Mouse (Mus musculus): Measurements from ENCODE around the gene Cnp.
"Not testable (repeated sequence)": the region's sequence is repeated elsewhere in the genome, so short reads cannot be mapped to it uniquely, and the experiment has no call there.

Gene Cnp

DNA sequence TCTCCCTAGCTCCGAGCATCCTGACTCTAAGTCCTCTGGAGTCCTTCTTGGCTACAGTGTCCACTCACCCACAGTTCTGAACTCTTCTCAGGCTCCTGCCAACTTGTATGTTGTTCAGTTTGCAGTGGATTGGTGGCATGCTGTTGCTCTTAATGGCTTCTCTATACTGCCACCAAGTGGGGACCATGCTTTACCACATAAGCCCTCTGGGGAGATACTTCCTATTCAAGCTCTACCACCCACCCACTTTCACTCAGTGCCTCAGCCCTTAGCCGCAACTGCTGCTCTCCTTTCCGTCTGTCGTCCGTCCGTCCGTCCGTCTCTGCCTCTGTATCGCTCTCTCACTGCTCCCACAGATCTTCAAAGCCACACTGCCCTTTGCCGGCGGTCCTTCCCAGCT is 19.1 kb upstream of the Cnp start:
- peak; percentile 79 for DNase-seq (ENCODE audit: low read depth)

DNA sequence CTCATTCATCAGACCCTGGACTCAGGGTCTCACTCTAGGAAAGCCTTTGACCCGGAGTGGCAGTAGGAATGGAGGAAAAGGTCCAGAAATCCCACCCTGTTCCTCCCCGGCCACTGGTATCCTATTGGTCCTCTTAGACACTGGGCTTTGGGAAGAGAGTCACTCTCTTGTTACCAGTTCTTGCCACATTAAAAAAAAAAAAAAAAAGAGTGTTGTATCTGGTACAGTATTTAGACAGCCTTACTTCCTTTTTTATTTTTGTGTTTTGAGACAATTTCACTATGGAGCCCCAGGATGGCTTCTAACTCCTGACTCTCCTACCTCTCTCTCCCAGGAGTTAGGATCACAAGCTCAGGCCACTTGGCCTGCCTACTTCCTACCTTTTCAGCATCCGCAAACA is 17.1 kb upstream of the Cnp start:
- DNase-seq (ENCODE audit: low read depth): no peak

DNA sequence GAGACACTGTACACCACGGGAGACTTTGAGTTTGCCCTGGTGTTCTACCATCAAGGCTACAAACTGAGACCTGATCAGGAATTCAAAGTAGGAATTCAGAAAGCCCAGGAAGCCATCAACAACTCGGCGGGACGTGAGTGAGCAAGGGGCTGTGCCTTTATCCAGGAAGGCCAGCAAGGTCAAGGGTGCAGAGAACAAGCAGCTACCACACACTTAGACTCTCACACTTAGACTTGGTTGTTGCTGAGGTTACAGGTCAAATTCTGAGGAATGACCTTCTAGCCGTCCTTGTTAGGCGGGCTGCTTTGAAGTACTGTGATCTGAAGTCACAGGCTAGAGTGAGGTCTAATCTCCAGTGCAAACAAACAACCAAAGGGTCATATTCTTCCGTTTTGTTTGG is 15.2 kb upstream of the Cnp start:
- DNase-seq (ENCODE audit: low read depth): no peak

DNA sequence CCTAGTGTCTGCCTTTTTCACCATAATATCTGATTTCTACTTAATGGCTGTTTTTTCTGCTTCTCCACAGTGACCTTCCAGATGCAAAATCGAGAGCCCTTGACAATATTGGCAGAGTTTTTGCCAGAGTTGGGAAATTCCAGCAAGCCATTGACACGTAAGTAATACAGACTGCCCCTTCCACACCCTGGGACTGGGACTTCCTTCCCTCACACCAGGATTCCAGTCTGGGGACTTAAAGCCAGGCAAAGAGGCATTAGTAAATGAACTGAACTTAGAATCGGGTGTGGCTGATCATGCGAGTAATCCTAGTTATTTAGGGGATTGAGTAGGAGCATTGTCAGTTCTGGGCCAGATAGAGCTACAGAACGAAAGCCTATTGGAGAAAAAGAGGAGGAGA is 13.0 kb upstream of the Cnp start:
- DNase-seq (ENCODE audit: low read depth): no peak

DNA sequence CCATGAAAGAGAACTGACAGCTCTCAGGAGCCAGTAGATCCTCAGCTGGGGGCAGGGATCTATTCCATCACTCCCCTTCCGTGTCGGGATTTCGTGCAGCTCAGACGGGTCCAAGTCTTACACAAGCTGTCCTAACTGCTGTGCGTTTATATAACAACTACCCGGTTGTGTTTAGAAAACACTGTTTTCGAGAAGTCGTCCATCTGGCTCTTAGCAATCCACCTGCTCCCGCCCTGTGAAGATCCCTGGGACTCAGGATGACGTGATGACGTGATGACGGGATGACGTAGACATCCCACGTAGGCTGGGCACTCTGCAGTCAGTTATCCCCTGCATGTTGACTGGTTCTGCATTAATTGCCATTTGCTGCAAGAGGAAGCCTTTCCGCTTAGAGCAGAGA is 10.4 kb upstream of the Cnp start:
- no peak for DNase-seq (ENCODE audit: low read depth)

DNA sequence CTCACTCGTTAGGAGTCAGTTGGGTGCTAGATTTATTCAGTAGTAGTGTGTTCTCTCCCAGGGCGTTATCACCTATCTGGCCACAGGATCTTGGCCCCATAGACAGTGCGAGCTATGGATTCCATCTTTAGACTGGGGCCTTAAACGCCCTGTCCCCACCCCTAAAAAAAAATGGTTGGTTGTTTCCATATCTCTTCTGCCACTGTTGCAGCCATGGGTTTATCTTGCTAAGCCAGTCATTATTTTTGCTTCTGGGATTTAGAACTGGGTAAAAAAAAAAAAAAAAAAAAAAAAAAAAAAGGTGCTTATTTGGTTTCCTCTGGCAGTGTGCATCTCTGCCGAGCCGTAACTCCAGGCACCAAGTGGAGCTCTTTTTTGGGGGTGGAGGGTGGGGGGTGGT is 10.0 kb upstream of the Cnp start:
- DNase-seq (ENCODE audit: low read depth): no peak

DNA sequence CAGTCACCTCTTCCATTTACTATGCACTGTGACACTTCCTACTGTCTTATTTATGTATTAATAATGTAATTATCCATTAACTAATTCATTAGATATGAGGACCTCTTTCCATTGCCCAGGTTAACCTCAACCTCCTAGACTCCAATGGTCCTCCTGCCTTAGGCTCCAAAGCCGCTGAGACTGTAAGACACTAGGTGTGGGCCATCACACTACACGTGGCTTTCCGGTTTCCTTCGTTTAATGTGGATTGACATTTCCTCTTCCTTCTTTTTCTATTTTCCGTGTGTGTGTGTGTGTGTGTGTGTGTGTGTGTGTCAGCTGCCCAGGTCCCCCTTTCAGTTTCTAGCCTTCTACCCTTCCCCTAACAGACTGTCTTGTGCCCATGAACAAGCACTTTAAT is 7.5 kb upstream of the Cnp start:
- DNase-seq (ENCODE audit: low read depth): no peak

DNA sequence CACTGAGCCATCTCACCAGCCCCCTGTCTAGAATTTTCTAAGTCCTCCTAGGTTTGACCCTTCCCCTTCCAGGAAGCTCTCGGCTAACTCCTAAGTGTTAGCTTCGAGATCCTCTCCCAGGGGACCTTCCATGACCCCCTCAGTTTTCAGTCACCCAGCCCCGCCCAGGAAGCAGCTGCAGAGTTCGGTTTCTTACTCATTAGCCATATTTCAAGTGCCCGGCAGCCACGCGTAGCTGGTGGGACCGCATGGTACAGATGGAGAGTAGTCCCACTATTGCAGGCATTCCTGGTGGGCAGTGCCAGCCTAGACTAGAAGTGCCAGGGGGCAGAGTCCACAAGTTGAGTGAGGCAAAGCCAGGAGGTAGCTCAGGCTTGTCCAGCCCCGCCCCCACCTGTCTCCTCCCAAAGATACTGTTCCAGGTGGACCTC is 6.9 kb upstream of the Cnp start:
- no peak for DNase-seq (ENCODE audit: low read depth)

DNA sequence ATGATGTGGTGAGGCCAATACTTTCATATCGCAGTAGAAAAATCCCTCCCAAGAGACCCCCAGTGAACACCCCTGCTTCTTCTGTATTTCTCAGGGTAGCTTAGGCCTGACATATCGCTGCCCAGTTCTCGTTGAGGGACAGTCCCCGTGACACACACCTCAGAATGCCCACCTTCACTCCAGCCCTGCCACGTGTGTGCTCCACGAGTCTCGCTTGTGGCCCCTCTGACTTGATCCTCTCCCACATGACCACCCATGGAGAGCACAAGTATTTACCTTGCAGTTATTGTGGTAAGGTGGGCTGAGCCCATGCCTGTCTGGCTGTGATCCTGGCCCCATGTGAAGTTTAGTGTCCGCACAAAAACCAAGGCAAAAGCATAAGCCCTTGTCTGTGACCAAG is 6.0 kb upstream of the Cnp start:
- DNase-seq (ENCODE audit: low read depth): no peak

DNA sequence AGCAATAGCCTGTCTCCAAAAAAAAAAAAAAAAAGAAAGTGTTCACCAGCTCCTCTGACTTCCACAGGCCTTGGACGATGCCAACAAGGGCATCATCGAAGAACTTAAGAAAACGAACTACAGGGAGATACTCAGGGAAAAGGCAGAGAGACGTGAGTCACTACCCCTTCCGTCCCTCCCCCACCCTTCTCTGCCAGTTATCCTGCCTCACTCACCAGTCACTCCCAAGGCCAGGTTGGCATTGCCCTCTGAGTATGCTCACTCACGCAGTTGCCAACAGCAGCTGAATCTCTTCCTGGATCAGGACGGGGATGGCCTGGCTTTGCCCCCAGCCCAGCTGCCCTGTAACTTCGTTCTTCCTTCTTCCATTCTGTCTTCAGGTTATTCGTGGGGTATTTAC is 4.9 kb upstream of the Cnp start:
- no peak for DNase-seq (ENCODE audit: low read depth)

DNA sequence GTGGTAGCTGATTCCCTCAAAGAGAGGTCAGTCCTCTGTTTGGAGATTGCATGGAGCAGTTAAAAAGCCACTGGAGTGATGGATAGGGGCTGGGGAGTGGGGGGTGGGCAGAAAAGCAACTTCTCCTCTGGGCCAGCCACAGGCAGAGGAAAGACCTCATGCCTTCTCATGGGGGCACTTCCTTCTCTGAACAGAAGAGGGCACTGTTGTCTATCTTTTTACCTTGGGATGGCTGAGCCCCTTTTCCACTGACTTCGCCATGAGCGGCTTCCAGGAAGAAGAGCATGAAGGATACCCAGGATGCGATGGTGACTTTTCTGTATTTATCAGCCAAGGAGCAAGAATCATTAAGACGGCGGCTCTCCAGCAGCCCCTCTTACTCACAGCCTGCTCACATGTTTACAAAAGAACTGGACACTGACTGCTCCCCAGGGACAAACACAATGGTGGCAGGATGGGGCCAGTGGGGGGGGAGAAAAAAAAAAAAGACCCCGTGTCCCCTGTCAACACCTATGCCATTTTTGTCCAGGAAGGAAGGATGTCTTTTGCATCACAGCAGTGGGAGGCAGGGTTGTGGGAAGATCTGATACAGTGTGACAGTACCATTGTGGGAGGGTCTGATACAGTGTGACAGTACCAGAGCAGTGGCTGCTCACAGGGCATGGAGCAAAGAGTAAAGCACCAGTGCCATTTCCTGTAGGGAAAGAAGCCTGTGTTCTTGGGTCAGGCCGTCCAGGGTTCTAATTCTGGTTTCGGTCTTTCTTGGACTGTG is 4.1 kb upstream of the Cnp start:
- peak; percentile 66 for DNase-seq (ENCODE audit: low read depth)

DNA sequence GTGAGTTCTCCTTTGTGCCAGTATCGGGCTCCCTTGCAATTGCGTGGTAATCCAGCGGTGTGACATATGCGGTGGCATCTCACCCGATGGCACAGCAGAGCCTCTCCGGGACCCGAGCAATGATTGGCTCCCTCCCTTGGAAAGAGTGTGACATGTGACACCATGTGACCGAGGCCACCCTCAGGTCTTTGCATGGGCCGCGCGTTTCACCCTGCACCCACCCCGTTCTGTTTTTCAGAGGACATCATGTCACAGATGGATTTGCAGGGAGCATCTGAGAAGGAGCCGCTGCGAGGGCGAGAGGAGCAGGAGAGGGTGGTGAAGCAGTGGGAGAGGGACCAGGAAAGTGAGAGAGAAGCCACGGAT is 3.5 kb upstream of the Cnp start:
- no peak for DNase-seq (ENCODE audit: low read depth)

DNA sequence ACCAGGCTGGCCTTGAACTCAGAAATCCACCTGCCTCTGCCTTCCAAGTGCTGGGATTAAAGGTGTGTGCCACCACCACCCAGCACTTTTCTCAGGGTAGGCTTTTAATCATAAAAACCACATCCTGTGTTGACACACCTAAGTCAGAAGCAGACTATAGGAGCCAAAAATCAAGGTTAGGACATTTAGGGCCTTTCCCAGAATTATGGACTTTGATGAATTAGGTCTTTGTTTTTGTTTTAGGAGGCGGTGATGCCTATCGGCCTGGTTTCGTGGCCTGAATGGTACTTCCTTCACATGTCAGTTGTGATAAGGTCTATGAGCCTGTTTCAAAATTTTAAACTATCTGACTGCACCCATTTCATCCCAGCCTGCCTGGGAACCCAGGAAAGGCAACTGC is 516 bp upstream of the Cnp start:
- no peak for DNase-seq (ENCODE audit: low read depth)

DNA sequence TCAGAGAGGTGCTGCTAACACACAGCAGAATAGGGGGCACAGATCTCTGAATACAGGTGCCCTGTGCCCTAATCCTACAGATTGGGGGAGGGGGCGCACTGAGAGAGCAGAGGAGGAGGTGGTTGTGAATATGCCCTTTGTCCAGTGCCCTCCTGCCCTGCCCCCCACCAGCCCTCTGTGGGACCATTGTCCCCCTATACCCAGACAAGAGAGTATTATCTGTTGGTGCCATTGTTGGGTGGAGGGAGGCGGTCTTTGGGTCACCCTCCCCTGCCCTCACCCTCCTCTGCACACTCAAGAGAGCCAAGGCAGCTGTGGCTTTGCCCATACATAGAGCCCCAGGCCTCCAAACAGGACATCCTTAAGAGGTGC is 766 bp downstream of the Cnp start:
- DNase-seq (ENCODE audit: low read depth): no peak

DNA sequence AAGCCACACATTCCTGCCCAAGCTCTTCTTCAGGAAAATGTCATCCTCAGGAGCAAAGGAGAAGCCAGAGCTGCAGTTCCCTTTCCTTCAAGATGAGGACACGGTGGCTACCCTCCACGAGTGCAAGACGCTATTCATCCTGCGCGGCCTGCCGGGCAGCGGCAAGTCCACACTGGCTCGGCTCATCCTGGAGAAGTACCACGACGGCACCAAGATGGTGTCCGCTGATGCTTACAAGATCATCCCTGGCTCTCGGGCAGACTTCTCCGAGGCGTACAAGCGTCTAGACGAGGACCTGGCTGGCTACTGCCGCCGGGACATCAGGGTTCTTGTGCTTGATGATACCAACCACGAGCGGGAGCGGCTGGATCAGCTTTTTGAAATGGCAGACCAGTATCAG is 1.6 kb downstream of the Cnp start:
- no peak for DNase-seq (ENCODE audit: low read depth)

DNA sequence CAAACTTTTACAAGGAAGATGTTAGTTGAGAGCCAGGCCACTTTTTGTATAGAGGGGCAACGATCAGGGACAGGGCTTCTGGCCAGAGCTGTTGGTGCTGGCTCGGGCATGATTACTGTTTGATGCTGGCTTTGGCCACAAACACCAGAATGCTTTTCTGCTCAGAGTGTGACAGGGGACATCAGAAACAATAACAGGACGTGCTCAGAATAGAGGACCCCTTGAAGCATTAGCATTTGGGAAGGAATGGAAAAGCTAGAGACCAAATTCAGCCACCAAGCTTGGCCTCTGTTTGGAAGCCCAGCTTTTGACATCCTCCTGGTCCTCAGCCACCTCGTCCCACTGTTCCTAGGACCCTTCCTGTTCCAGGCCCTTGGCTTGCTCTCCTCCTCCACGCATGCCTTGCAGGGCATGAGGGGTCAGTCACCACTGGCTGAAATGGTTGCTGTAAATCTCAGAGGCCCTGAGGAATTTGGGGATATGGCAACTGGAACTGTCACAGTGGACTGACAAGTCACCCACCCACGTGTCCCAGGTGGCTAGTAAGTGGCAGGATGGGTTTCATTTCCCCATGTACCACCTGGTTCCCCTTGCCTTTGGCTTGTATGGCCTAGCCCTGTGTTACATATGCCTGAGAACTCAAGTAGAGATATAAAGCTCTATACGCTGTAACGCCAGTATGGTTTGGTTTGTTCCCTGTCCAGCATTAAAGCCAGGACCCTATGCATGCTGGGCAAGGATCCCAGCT is 3.3 kb downstream of the Cnp start:
- DNase-seq (ENCODE audit: low read depth): no peak

DNA sequence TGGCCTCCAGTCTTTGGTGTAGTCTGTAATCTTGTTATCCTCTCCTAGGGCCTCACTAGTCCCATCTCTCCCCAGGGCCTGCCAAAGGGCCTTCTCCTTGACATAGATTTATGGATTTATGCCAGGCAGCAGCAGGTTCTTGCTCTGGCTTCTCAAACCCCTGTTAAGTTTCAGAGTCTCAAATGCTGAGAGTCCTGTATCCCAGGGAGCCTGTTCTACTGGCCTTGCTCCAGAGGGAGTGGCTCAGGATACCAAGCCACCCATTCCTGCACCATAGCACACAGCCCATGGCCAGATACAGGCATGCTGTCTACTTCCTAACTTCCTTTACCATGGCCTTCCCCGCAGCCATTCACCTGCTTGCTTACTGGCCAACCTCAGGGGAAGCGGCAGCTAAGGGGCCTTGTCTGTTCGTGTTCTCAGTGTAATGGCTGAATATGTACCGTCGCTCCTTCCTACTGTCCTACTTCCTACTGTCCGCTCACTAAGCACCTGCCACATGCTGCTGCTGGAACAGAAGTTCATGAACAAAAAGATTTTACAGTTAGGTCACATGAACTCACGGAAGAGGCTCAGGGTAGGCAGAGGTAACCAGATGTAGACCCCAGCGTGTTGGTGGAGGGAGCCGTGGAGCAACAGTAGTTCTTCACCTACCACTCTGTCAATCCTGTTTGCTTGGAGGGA is 4.6 kb downstream of the Cnp start:
- DNase-seq (ENCODE audit: low read depth): no peak

DNA sequence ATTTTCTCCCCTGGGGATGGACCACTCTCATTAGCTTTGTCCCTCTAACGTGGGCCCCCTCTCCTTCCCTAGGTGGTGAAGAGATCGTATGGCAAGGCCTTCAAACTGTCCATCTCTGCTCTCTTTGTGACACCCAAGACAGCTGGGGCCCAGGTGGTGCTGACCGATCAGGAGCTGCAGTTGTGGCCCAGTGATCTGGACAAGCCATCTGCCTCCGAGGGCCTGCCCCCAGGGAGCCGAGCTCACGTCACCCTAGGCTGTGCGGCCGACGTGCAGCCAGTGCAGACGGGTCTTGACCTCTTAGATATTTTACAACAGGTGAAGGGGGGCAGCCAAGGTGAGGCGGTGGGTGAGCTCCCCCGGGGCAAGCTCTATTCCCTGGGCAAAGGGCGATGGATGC is 5.6 kb downstream of the Cnp start:
- DNase-seq (ENCODE audit: low read depth): no peak

DNA sequence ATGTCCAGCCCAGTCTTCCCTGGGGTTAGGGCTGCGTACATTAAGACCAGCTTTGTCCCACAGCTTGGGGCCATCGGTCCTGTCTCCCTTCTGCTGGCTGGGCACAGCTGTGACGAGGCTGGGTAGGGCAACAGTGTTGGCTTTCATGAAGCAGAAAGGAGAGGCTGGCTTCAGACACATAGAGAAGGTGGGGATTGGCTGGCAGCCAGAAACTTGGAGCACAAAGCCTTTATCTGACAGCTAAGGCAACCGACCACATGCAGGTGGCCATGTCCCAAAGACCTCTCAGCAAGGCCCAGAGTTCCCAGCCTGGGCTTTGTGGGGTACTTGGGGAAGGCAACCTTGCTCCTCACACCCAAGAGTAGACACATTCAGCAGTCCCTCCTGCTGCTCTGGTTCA is 7.1 kb downstream of the Cnp start:
- no peak for DNase-seq (ENCODE audit: low read depth)

DNA sequence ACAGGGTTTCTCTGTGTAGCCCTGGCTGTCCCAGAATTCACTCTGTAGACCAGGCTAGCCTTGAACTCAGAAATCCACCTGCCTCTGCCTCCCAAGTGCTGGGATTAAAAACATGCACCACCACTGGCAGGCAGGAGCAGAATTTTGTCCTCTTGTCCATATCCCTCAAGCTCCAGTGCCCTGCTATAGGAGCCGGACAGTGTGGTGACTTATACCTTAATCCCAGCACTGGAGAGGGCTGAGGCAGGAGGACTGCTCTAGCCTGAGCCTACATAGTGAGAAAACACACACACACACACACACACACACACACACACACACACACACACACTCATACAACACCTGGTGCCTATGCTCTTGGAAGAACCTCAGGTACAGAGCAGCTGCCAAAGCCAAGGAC is 7.7 kb downstream of the Cnp start:
- DNase-seq (ENCODE audit: low read depth): not testable (repeated sequence)

DNA sequence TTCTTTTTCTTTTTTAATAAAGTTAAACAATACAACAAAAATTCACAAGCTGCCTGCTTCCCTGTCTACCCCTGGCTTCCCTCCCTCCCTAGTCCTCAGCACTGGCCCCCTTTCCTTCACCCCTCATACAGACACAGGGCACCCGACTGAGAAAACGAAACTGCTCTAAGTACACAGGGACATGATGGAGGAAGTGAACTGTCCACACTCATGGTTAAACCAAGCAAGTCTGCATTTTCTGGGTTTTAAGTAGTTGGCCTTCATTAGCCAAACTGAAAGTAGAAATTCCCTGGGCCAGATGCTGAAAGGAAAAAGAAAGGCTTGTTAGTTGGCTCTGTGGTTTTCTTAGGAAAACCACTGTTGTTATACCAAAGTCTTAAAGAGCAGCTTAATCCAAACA is 8.1 kb downstream of the Cnp start:
- DNase-seq (ENCODE audit: low read depth): no peak

DNA sequence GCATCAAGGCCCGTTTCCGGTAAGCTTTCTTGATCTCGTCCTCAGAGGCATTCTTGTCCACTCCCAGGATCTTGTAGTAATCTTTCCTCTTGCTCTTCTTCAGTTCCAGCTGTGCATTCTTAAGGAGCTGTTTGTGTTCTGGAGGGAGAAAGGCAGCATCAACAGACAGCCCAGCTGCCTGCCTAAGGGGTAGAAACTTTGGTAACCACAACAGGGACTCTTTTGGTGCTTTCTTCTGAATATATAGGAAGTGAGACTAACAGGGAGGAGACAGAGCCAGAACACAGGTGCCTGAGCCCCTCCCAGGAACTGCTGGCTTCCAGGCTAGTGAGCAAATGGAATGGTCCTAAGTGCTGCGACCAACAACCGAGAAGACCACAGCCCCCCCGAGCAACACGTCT is 9.9 kb downstream of the Cnp start:
- DNase-seq (ENCODE audit: low read depth): no peak

DNA sequence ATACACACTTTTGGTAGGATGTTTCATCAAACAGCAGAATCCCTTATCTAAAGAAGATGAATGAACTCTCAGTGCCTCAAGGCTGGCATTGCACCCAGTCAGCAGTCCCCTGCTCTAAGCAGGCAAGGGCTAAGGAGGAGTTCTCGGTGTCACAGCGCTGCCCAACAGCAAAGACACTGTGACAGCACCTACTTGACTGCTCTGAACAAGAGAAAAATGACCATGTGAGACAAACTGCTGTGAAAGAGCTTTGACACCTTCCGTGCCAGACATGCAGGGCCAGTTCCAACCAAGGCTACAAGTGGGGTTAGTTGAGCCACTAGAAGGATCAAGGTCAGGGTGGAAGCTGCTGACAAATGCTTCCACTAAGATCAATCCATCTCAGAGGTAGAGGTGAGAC is 10.4 kb downstream of the Cnp start:
- DNase-seq (ENCODE audit: low read depth): no peak

DNA sequence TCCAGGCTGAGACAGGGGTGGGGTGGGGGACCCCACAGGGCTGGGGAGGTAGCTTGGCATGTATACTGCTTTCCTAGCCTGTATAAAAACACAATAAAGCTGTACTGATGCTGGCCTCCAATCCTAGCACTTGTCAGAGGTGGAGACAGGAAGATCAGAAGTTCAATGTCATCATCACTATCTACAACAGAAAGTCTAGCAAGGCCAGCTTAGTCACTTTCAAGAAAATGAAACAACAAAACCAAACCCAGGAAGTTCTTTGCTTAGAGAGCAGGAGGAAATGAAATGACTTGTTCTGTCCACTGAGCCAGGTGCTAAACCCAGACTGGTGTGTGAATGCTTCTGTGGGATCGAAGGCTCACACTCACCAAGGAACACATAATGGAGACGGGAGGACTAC is 13.8 kb downstream of the Cnp start:
- DNase-seq (ENCODE audit: low read depth): no peak
